ENCODE assay signal across 1 mouse cellular context in genomic region chr8:80959588-80960268, GRCm38 (mm10).
TF ChIP-seq lines count a peak whose summit lies in the region.

No protein-coding gene starts in this region.

TF ChIP-seq in MEL, 35 proteins besides CTCF, POLR2A, EP300 and RAD21 (continued from another document):
- TF ChIP-seq USF2 (IDR thresholded peaks at IDR 0.05; ENCODE audit: borderline replicate concordance in 1 of 2, insufficient read depth in 1 of 2, low read depth in 1 of 2, low read length in 2 of 2) (no peak), ETS1 (IDR thresholded peaks at IDR 0.05; ENCODE audit: low read depth, low read length) (peak; percentile 76), POLR2AphosphoS2 (IDR thresholded peaks at IDR 0.05; ENCODE audit: low read length) (no peak), TBP (IDR thresholded peaks at IDR 0.05; ENCODE audit: low read depth, low read length) (0 out of 2 replicates have a peak, but pooled peaks have one; percentile 49), ZNF384 (IDR thresholded peaks at IDR 0.05; ENCODE audit: low read depth, low read length) (no peak), NELFE (IDR thresholded peaks at IDR 0.05; ENCODE audit: low read depth, low read length) (no peak), CHD2 (IDR thresholded peaks at IDR 0.05; ENCODE audit: low read length) (no peak), ZMIZ1 (IDR thresholded peaks at IDR 0.05; ENCODE audit: low read depth, low read length) (no peak), GABPA (IDR thresholded peaks at IDR 0.05; ENCODE audit: low read depth, low read length) (no peak), HCFC1 (IDR thresholded peaks at IDR 0.05; ENCODE audit: low read depth, low read length) (no peak), ELF1 (IDR thresholded peaks at IDR 0.05; ENCODE audit: low read depth, low read length) (0 out of 2 replicates have a peak, but pooled peaks have one; percentile 7), ZC3H11A (IDR thresholded peaks at IDR 0.05; ENCODE audit: low read depth, low read length) (no peak), BHLHE40 (IDR thresholded peaks at IDR 0.05; ENCODE audit: borderline replicate concordance, low read depth, low read length) (no peak), JUND (IDR thresholded peaks at IDR 0.05; ENCODE audit: low read depth, low read length) (no peak), POLR2AphosphoS5 (IDR thresholded peaks at IDR 0.05; ENCODE audit: borderline replicate concordance, low read depth, low read length) (no peak), MAX (IDR thresholded peaks at IDR 0.05; ENCODE audit: low read length) (no peak), UBTF (IDR thresholded peaks at IDR 0.05; ENCODE audit: borderline replicate concordance, insufficient read depth, low read depth, low read length) (no peak), MXI1 (IDR thresholded peaks at IDR 0.05; ENCODE audit: low read depth, low read length) (no peak), TCF12 (IDR thresholded peaks at IDR 0.05; ENCODE audit: low read depth, low read length) (peak; percentile 91), RCOR1 (IDR thresholded peaks at IDR 0.05; ENCODE audit: low read depth, low read length) (peak; percentile 40; the same call in 1 of the 2 replicates), CHD1 (IDR thresholded peaks at IDR 0.05; ENCODE audit: low read depth, low read length) (no peak), SMC3 (IDR thresholded peaks at IDR 0.05; ENCODE audit: low read depth, low read length) (no peak), GATA1 (IDR thresholded peaks at IDR 0.05; ENCODE audit: low read depth, low read length) (peak; percentile 94), MYC (IDR thresholded peaks at IDR 0.05; ENCODE audit: low read depth, low read length) (no peak), MAFK (IDR thresholded peaks at IDR 0.05; ENCODE audit: borderline replicate concordance, low read depth, low read length) (no peak), ZKSCAN1 (IDR thresholded peaks at IDR 0.05; ENCODE audit: low read depth, low read length) (no peak), USF1 (IDR thresholded peaks at IDR 0.05; ENCODE audit: low read depth, low read length) (no peak), MEF2A (IDR thresholded peaks at IDR 0.05; ENCODE audit: extremely low read depth, insufficient replicate concordance, low read depth, low read length, poor library complexity, severe bottlenecking) (no peak), E2F4 (IDR thresholded peaks at IDR 0.05; ENCODE audit: borderline replicate concordance, low read depth, low read length) (no peak), NRF1 (IDR thresholded peaks at IDR 0.05; ENCODE audit: insufficient read depth, low read depth, low read length, poor library complexity, severe bottlenecking) (no peak), MYB (IDR thresholded peaks at IDR 0.05; ENCODE audit: low read depth, low read length) (no peak), SIN3A (IDR thresholded peaks at IDR 0.05; ENCODE audit: low read length) (no peak; the same call in 1 of the 2 replicates), KAT2A (conservative IDR thresholded peaks at IDR 0.05; ENCODE audit: low read depth, low read length) (no peak), TAL1 (IDR thresholded peaks at IDR 0.05; ENCODE audit: low read length) (peak; percentile 78)
